Mouse (Mus musculus) thymus, postnatal 36 days (tissue): ENCODE results near the gene Map3k13.

Source experiments
- DNase-seq, 2 experiments: peaks; one replicate each; pipeline ENCODE4 v3.0.0; 2022; ENCODE audit warnings: mixed read lengths in 2 of 2

Gene Map3k13

GRCm38 (mm10) chr16:21916681-21917080 is 122.5 kb downstream of the Map3k13 start:
- no peak for DNase-seq

DNA sequence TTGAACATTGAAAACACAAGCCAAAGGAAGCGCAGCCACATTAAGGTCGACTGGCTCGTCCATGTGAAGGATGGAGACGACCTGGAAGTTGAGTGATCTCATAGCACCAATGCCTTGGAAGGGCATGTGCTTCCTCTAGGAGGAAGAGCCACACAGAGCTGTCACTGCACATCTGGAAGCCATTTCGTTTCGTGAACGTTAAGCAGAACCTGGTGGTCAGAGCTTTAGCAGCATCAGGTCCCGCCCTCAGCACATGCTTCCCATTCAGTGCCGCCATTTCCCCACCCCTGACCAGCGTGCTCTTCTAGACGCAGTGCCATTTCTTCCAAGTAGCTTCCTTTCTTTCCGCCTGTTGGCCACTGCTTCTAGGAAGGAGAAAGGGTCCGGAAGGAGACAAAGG is 134.3 kb downstream of the Map3k13 start:
- no peak for DNase-seq

GRCm38 (mm10) chr16:21946761-21947715 is 152.9 kb downstream of the Map3k13 start, which contains the start of gene Tmem41a:
Tmem41a (minus strand) TSS chr16:21947552.
- DNase-seq, result peak; percentile 91 to 92

- DNase-seq, result no peak
These were observed 161.4 kb downstream of the Map3k13 start for GRCm38 (mm10) chr16:21955591-21955990.

- DNase-seq, result no peak
These were observed 171.4 kb downstream of the Map3k13 start for GRCm38 (mm10) chr16:21965576-21965975.

GRCm38 (mm10) chr16:21969874-21970273 is 175.7 kb downstream of the Map3k13 start:
- no peak for DNase-seq

DNA sequence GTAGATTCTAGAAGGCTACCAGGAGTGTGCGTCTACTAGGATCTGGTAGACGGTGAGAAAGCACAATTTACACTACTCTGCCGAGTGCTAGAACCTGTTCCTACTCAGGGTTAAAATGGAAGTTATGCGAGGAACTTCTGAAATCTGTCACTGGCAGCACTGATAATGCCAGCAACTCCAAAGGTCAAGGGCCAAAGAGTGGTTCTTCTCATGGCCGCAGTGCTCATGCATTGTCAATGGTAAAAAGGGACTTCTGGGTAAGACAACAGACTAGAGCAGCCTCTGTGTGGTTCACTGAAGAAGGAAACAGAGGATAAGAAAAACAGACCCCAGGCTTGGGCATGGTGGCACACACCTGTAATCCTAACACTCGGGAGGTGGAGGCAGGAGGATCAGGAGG is 176.4 kb downstream of the Map3k13 start:
- DNase-seq, result no peak

DNA sequence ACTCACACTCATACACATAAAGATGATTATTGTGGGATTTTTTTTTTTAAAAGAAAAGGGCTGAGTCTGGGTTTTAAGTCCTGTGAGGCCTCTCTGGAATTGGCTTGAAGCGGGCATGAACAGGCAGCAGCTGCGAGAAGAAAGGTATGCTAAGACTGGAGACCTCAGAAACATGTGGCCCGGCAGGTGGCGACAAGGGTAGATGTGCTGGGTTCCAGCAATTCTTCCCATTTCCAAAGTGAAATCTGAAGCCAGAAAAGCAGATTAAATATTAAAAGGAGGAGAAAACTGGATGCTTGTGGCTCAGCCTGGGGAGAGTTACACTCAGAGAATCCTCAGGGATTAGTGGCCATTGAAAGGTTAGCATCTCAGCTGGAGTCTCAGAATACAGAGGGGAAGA is 177.3 kb downstream of the Map3k13 start:
- DNase-seq, result no peak

GRCm38 (mm10) chr16:21976203-21976602 is 182.1 kb downstream of the Map3k13 start:
- DNase-seq, result no peak

DNA sequence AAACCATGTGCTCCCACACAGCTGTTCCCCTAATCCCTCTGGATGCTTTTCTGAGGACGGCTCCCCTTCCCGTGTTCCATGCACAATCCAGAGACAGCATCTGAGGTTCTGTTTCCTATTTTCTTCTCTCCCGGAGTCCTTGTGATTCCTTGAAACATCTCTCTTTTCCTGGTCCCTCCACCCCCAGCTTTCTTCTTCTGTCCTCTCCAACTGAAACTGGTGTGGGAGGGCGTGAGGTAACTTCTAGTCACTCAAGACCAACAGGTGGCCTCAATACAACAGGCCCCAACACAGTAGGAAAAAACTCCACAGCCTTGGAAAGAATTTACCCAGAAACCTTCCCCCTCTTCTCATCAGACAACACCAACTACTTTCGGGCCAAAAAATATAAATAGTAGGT is 183.2 kb downstream of the Map3k13 start:
- no peak for DNase-seq
